Mouse (Mus musculus) stomach, adult 2 months (tissue): ENCODE measurements around the gene Barhl1. TPM values are rescaled to one million over a fixed set of nuclear protein-coding genes. Genes with fewer than 3 reads are reported as not detected.

Experiments used
- polyA plus RNA-seq: library from polyadenylated mRNA; depleted of rRNA; stranded (reverse); fragments of >200 nt; gene quantifications from 2 replicates; pipeline ENCODE4 v1.2.3, GENCODE M21; 2012; rRNA removed

Barhl1 gene
- polyA plus RNA-seq: not detected in 2 replicates

GRCm38 (mm10) chr2:28916513-28916865 is at the start of gene Barhl1:
TSS of gene Barhl1 (minus strand) at chr2:28916668.

Other genes starting within 250 kb of the Barhl1 start
- gene Spaca9, start 216.9 kb downstream of the Barhl1 start, polyA plus RNA-seq: 0.35 and 0.47 TPM in 2 replicates
- gene Ak8, start 216.5 kb downstream of the Barhl1 start, polyA plus RNA-seq: 0.08 and 0.12 TPM in 2 replicates
- 2.1 and 2.6 TPM in 2 replicates for gene Gtf3c4, start 76.3 kb downstream of the Barhl1 start, polyA plus RNA-seq
- 1.6 and 2.5 TPM in 2 replicates for gene Ddx31, start 76.3 kb downstream of the Barhl1 start, polyA plus RNA-seq
- not detected in 2 replicates for gene Cfap77, start 138.4 kb upstream of the Barhl1 start, polyA plus RNA-seq
- gene Ttf1, start 143.6 kb upstream of the Barhl1 start, polyA plus RNA-seq: 0.87 and 1.4 TPM in 2 replicates
- gene Setx, start 207.5 kb upstream of the Barhl1 start, polyA plus RNA-seq: 0.48 and 1.5 TPM in 2 replicates